Mouse (Mus musculus) embryo, embryonic 10.5 days (tissue): Measurements from ENCODE around the gene Smarcd1.

Experiments used
- DNase-seq: peaks from one replicate; pipeline ENCODE4 v3.0.0-alpha.2; 2015; ENCODE audit warnings: low spot score

Smarcd1 gene

DNA sequence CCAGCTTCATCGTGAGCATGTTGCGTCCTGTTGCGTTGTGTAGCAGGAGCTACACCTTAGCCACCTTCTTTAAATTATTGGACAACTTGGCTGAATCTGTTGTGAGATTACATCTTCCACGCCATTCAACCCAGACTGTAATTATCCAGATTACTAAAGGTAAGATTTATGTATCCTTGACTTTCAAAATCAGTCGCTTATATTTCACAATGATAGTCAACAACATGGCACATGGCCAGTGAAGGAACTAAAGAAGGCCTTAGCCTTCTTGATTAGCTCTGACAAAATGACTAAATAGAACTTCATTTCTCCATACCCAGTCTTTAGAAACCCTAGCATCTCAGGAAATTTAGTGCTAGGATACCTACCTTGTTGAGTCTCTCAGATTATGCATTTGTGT lies 31.3 kb downstream of the Smarcd1 start:
- no peak for DNase-seq

- no peak for DNase-seq
Observed at GRCm38 (mm10) chr15:99735631-99736030, 33.7 kb downstream of the Smarcd1 start.

GRCm38 (mm10) chr15:99736675-99737074 lies 34.7 kb downstream of the Smarcd1 start:
- no peak for DNase-seq

DNA sequence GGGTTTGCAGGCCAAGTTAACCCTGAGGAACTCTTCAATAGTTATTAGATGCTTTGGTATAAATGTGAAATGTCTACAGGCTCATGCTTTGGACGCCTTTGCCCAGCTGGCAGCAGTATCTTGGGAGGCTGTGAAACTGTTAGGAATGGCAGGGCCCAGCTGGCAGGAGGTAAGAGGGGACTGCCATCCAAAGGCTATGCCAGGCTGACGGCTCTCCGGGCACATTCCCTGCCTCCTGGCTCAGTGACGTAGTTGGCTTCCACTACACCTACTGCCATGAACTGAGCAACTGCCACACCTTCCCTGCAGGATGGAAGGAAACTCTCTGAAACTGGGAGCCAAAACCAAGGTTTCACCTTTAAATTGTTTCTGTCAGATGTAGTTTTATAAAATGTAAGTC lies 38.3 kb downstream of the Smarcd1 start:
- DNase-seq, result no peak

GRCm38 (mm10) chr15:99754204-99754603 lies 52.3 kb downstream of the Smarcd1 start:
- no peak for DNase-seq
